Mouse (Mus musculus) lung, postnatal 4 days (tissue): ENCODE data around the gene Arhgap5.

ENCODE experiments used
- DNase-seq, 2 experiments: peaks; one replicate each; pipeline ENCODE4 v3.0.0; 2021

The Arhgap5 gene

GRCm38 (mm10) chr12:52503456-52504320 lies at the start of gene Arhgap5:
Gene Arhgap5, plus strand, starts transcription at chr12:52503972.
- DNase-seq: peak; percentile 95 to 98

GRCm38 (mm10) chr12:52464593-52464992 lies 39.2 kb upstream of the Arhgap5 start:
- DNase-seq: no peak

- DNase-seq: no peak
Measured at GRCm38 (mm10) chr12:52471621-52472020, 32.2 kb upstream of the Arhgap5 start.

GRCm38 (mm10) chr12:52473988-52474968 lies 29.5 kb upstream of the Arhgap5 start:
- no peak for DNase-seq

- no peak for DNase-seq
Measured at GRCm38 (mm10) chr12:52476036-52476435, 27.7 kb upstream of the Arhgap5 start.

- no peak for DNase-seq
Measured at GRCm38 (mm10) chr12:52478611-52479010, 25.2 kb upstream of the Arhgap5 start.

- DNase-seq: no peak
Measured at GRCm38 (mm10) chr12:52479323-52479722, 24.4 kb upstream of the Arhgap5 start.

- no peak for DNase-seq
Measured at GRCm38 (mm10) chr12:52480851-52481250, 22.9 kb upstream of the Arhgap5 start.

GRCm38 (mm10) chr12:52481969-52482550 lies 21.7 kb upstream of the Arhgap5 start:
- DNase-seq: no peak

- DNase-seq: no peak
Measured at GRCm38 (mm10) chr12:52483219-52483618, 20.6 kb upstream of the Arhgap5 start.

GRCm38 (mm10) chr12:52488266-52488975 lies 15.4 kb upstream of the Arhgap5 start:
- no peak for DNase-seq

GRCm38 (mm10) chr12:52493281-52493681 lies 10.5 kb upstream of the Arhgap5 start:
- DNase-seq: no peak

GRCm38 (mm10) chr12:52497209-52497608 lies 6.6 kb upstream of the Arhgap5 start:
- peak in 1 of 2 experiments; percentile 32 for DNase-seq

- peak in 1 of 2 experiments; percentile 38 for DNase-seq
Measured at GRCm38 (mm10) chr12:52500915-52501833, 2.6 kb upstream of the Arhgap5 start.

- no peak for DNase-seq
Measured at GRCm38 (mm10) chr12:52502161-52502560, 1.6 kb upstream of the Arhgap5 start.

GRCm38 (mm10) chr12:52503131-52503455 lies 679 bp upstream of the Arhgap5 start:
- no peak for DNase-seq

- peak; percentile 63 to 66 for DNase-seq
Measured at GRCm38 (mm10) chr12:52504331-52505181, 784 bp downstream of the Arhgap5 start.

- DNase-seq: no peak
Measured at GRCm38 (mm10) chr12:52524699-52525098, 20.9 kb downstream of the Arhgap5 start.

GRCm38 (mm10) chr12:52525486-52525885 lies 21.7 kb downstream of the Arhgap5 start:
- DNase-seq: no peak

- DNase-seq: no peak
Measured at GRCm38 (mm10) chr12:52529740-52530139, 26.0 kb downstream of the Arhgap5 start.
